Mouse (Mus musculus): Measurements from ENCODE around the gene Ccdc69. TPM values are rescaled to one million over a fixed set of nuclear protein-coding genes. Genes with fewer than 3 reads are reported as not detected.

Gene Ccdc69
- polyA plus RNA-seq, 1 experiment from 2014 or later = not detected

GRCm38 (mm10) chr11:55071344-55071743 lies 6.6 kb downstream of the Ccdc69 start:
- no peaks in the 10 kb centered on the region for H3K36me3 ChIP-seq (ENCODE audit: control insufficient read depth, insufficient read depth, low read length)
- H3K27me3 ChIP-seq (ENCODE audit: control insufficient read depth, insufficient read depth, low read length) = no peaks in the 10 kb centered on the region
- no peak for ATAC-seq (ENCODE audit: low read depth)
- WGBS = 95% methylated on average over 5 of the region's 5 CpGs
- no peak overlapping the region for H3K27ac ChIP-seq (ENCODE audit: low read depth, low read length)
- H3K9me3 ChIP-seq (ENCODE audit: control insufficient read depth, low read length) = no peaks in the 10 kb centered on the region
- H3K4me1 ChIP-seq (ENCODE audit: control insufficient read depth, insufficient read depth, low read length) = no peaks in the 10 kb centered on the region
- H3K4me3 ChIP-seq (ENCODE audit: low read depth, low read length) = no peak overlapping the region
- no peak overlapping the region for H3K9ac ChIP-seq (replicated peaks; ENCODE audit: low read depth, low read length)
- H3K4me2 ChIP-seq (ENCODE audit: low read depth, low read length) = no peak overlapping the region

- no peaks in the 10 kb centered on the region for H3K4me1 ChIP-seq (ENCODE audit: control insufficient read depth, insufficient read depth, low read length)
- WGBS = 46% methylated on average over 2 of the region's 2 CpGs
- no peak overlapping the region for H3K9ac ChIP-seq (replicated peaks; ENCODE audit: low read depth, low read length)
- ATAC-seq (ENCODE audit: low read depth) = no peak
- no peaks in the 10 kb centered on the region for H3K9me3 ChIP-seq (ENCODE audit: control insufficient read depth, low read length)
- H3K36me3 ChIP-seq (ENCODE audit: control insufficient read depth, insufficient read depth, low read length) = no peaks in the 10 kb centered on the region
- H3K4me2 ChIP-seq (ENCODE audit: low read depth, low read length) = no peak overlapping the region
- H3K27me3 ChIP-seq (ENCODE audit: control insufficient read depth, insufficient read depth, low read length) = no peaks in the 10 kb centered on the region
- H3K27ac ChIP-seq (ENCODE audit: low read depth, low read length) = no peak overlapping the region
- no peak overlapping the region for H3K4me3 ChIP-seq (ENCODE audit: low read depth, low read length)
These were observed 8.9 kb downstream of the Ccdc69 start for GRCm38 (mm10) chr11:55069023-55069422.

GRCm38 (mm10) chr11:55066921-55067320 lies 11.0 kb downstream of the Ccdc69 start:
- no peak overlapping the region for H3K4me3 ChIP-seq (ENCODE audit: low read depth, low read length)
- H3K36me3 ChIP-seq (ENCODE audit: control insufficient read depth, insufficient read depth, low read length) = no peaks in the 10 kb centered on the region
- no peak overlapping the region for H3K4me2 ChIP-seq (ENCODE audit: low read depth, low read length)
- WGBS = 65% methylated on average over 4 of the region's 4 CpGs
- H3K4me1 ChIP-seq (ENCODE audit: control insufficient read depth, insufficient read depth, low read length) = no peaks in the 10 kb centered on the region
- no peaks in the 10 kb centered on the region for H3K27me3 ChIP-seq (ENCODE audit: control insufficient read depth, insufficient read depth, low read length)
- no peaks in the 10 kb centered on the region for H3K9me3 ChIP-seq (ENCODE audit: control insufficient read depth, low read length)
- no peak for ATAC-seq (ENCODE audit: low read depth)
- H3K9ac ChIP-seq (replicated peaks; ENCODE audit: low read depth, low read length) = no peak overlapping the region
- H3K27ac ChIP-seq (ENCODE audit: low read depth, low read length) = no peak overlapping the region

- Histone ChIP-seq H3K9ac (replicated peaks; ENCODE audit: low read depth, low read length) (no peak overlapping the region), H3K4me3 (ENCODE audit: low read depth, low read length) (no peak overlapping the region), H3K4me1 (ENCODE audit: control insufficient read depth, insufficient read depth, low read length) (no peaks in the 10 kb centered on the region), H3K27ac (ENCODE audit: low read depth, low read length) (no peak overlapping the region), H3K4me2 (ENCODE audit: low read depth, low read length) (no peak overlapping the region), H3K27me3 (ENCODE audit: control insufficient read depth, insufficient read depth, low read length) (no peaks in the 10 kb centered on the region), H3K36me3 (ENCODE audit: control insufficient read depth, insufficient read depth, low read length) (no peaks in the 10 kb centered on the region), H3K9me3 (ENCODE audit: control insufficient read depth, low read length) (no peaks in the 10 kb centered on the region)
- no peak for ATAC-seq (ENCODE audit: low read depth)
- 72% methylated on average over 5 of the region's 5 CpGs for WGBS
These were observed 15.1 kb downstream of the Ccdc69 start for GRCm38 (mm10) chr11:55062856-55063255.

- 90% methylated on average over 5 of the region's 5 CpGs for WGBS
- Histone ChIP-seq H3K4me2 (ENCODE audit: low read depth, low read length) (no peak overlapping the region), H3K9ac (replicated peaks; ENCODE audit: low read depth, low read length) (no peak overlapping the region), H3K9me3 (ENCODE audit: control insufficient read depth, low read length) (no peaks in the 10 kb centered on the region), H3K36me3 (ENCODE audit: control insufficient read depth, insufficient read depth, low read length) (no peaks in the 10 kb centered on the region), H3K4me3 (ENCODE audit: low read depth, low read length) (no peak overlapping the region), H3K27me3 (ENCODE audit: control insufficient read depth, insufficient read depth, low read length) (no peaks in the 10 kb centered on the region), H3K4me1 (ENCODE audit: control insufficient read depth, insufficient read depth, low read length) (no peaks in the 10 kb centered on the region), H3K27ac (ENCODE audit: low read depth, low read length) (no peak overlapping the region)
- no peak for ATAC-seq (ENCODE audit: low read depth)
These were observed 17.1 kb downstream of the Ccdc69 start for GRCm38 (mm10) chr11:55060802-55061201.

- 85% methylated on average over 3 of the region's 3 CpGs for WGBS
- no peak for ATAC-seq (ENCODE audit: low read depth)
- H3K36me3 ChIP-seq (ENCODE audit: control insufficient read depth, insufficient read depth, low read length) = no peaks in the 10 kb centered on the region
- no peak overlapping the region for H3K4me2 ChIP-seq (ENCODE audit: low read depth, low read length)
- H3K4me1 ChIP-seq (ENCODE audit: control insufficient read depth, insufficient read depth, low read length) = no peaks in the 10 kb centered on the region
- H3K4me3 ChIP-seq (ENCODE audit: low read depth, low read length) = no peak overlapping the region
- no peak overlapping the region for H3K27ac ChIP-seq (ENCODE audit: low read depth, low read length)
- H3K9me3 ChIP-seq (ENCODE audit: control insufficient read depth, low read length) = no peaks in the 10 kb centered on the region
- no peak overlapping the region for H3K9ac ChIP-seq (replicated peaks; ENCODE audit: low read depth, low read length)
- no peaks in the 10 kb centered on the region for H3K27me3 ChIP-seq (ENCODE audit: control insufficient read depth, insufficient read depth, low read length)
These were observed 20.4 kb downstream of the Ccdc69 start for GRCm38 (mm10) chr11:55057511-55057910.

- Histone ChIP-seq H3K9me3 (ENCODE audit: control insufficient read depth, low read length) (no peaks in the 10 kb centered on the region), H3K36me3 (ENCODE audit: control insufficient read depth, insufficient read depth, low read length) (no peaks in the 10 kb centered on the region), H3K27me3 (ENCODE audit: control insufficient read depth, insufficient read depth, low read length) (no peaks in the 10 kb centered on the region), H3K4me1 (ENCODE audit: control insufficient read depth, insufficient read depth, low read length) (no peaks in the 10 kb centered on the region), H3K27ac (ENCODE audit: low read depth, low read length) (no peak overlapping the region), H3K4me3 (ENCODE audit: low read depth, low read length) (no peak overlapping the region), H3K4me2 (ENCODE audit: low read depth, low read length) (no peak overlapping the region), H3K9ac (replicated peaks; ENCODE audit: low read depth, low read length) (no peak overlapping the region)
- ATAC-seq (ENCODE audit: low read depth) = no peak
- 84% methylated on average over 7 of the region's 7 CpGs for WGBS
These were observed 27.0 kb downstream of the Ccdc69 start for GRCm38 (mm10) chr11:55050837-55051510.

GRCm38 (mm10) chr11:55046600-55046999 lies 31.3 kb downstream of the Ccdc69 start:
- ATAC-seq (ENCODE audit: low read depth) = no peak
- no peak overlapping the region for H3K27ac ChIP-seq (ENCODE audit: low read depth, low read length)
- no peaks in the 10 kb centered on the region for H3K4me1 ChIP-seq (ENCODE audit: control insufficient read depth, insufficient read depth, low read length)
- no peak overlapping the region for H3K4me2 ChIP-seq (ENCODE audit: low read depth, low read length)
- H3K27me3 ChIP-seq (ENCODE audit: control insufficient read depth, insufficient read depth, low read length) = no peaks in the 10 kb centered on the region
- no peak overlapping the region for H3K4me3 ChIP-seq (ENCODE audit: low read depth, low read length)
- WGBS = 63% methylated on average over 5 of the region's 5 CpGs
- no peak overlapping the region for H3K9ac ChIP-seq (replicated peaks; ENCODE audit: low read depth, low read length)
- no peaks in the 10 kb centered on the region for H3K36me3 ChIP-seq (ENCODE audit: control insufficient read depth, insufficient read depth, low read length)
- H3K9me3 ChIP-seq (ENCODE audit: control insufficient read depth, low read length) = no peaks in the 10 kb centered on the region

- Histone ChIP-seq H3K36me3 (ENCODE audit: control insufficient read depth, insufficient read depth, low read length) (no peaks in the 10 kb centered on the region), H3K9me3 (ENCODE audit: control insufficient read depth, low read length) (no peaks in the 10 kb centered on the region), H3K9ac (replicated peaks; ENCODE audit: low read depth, low read length) (no peak overlapping the region), H3K27ac (ENCODE audit: low read depth, low read length) (no peak overlapping the region), H3K4me3 (ENCODE audit: low read depth, low read length) (no peak overlapping the region), H3K4me1 (ENCODE audit: control insufficient read depth, insufficient read depth, low read length) (no peaks in the 10 kb centered on the region), H3K27me3 (ENCODE audit: control insufficient read depth, insufficient read depth, low read length) (no peaks in the 10 kb centered on the region), H3K4me2 (ENCODE audit: low read depth, low read length) (no peak overlapping the region)
- ATAC-seq (ENCODE audit: low read depth) = no peak
- WGBS = 77% methylated on average over 4 of the region's 4 CpGs
These were observed 36.6 kb downstream of the Ccdc69 start for GRCm38 (mm10) chr11:55041348-55041747.

Data from neural tube, embryonic 14.5 days (tissue).